Mouse (Mus musculus) embryonic fibroblast, embryonic 13.5 days (primary cell): Measurements from ENCODE around the gene Gm4744. TPM values are rescaled to one million over a fixed set of nuclear protein-coding genes. Genes with fewer than 3 reads are reported as not detected.
"Not testable (repeated sequence)": the region's sequence is repeated elsewhere in the genome, so short reads cannot be mapped to it uniquely, and the experiment has no call there.

ENCODE experiments used
- H3K27ac ChIP-seq: 2 replicates; pipeline ENCODE4 v1.5.1; 2012; ENCODE audit warnings: low read length, control low read depth, inconsistent platforms; ENCODE audit not compliant: insufficient read depth
- H3K4me1 ChIP-seq: 2 replicates; pipeline ENCODE4 v1.6.1; 2011; ENCODE audit warnings: low read length; ENCODE audit not compliant: control insufficient read depth, insufficient read depth
- H3K4me3 ChIP-seq: 2 replicates; pipeline ENCODE4 v1.5.1; 2011; ENCODE audit warnings: mild to moderate bottlenecking, control low read depth, low read length; ENCODE audit not compliant: insufficient read depth
- CTCF ChIP-seq: IDR thresholded peaks from 2 replicates; pipeline ENCODE4 v1.5.1; 2011; ENCODE audit warnings: mild to moderate bottlenecking, control low read depth, low read length, moderate library complexity, borderline replicate concordance; ENCODE audit not compliant: insufficient read depth
- POLR2A ChIP-seq: IDR thresholded peaks from 2 replicates; pipeline ENCODE4 v1.6.1; 2011; ENCODE audit warnings: low read depth, mild to moderate bottlenecking, control low read depth, low read length, moderate library complexity
- polyA plus RNA-seq: library from polyadenylated mRNA; stranded (reverse); fragments of >200 nt; gene quantifications from 2 replicates; pipeline ENCODE4 v1.2.4, GENCODE M21; 2011; ENCODE audit warnings: low read depth; ENCODE audit not compliant: missing spikeins, insufficient read length

Gm4744 gene
- not detected in 2 replicates for polyA plus RNA-seq

DNA sequence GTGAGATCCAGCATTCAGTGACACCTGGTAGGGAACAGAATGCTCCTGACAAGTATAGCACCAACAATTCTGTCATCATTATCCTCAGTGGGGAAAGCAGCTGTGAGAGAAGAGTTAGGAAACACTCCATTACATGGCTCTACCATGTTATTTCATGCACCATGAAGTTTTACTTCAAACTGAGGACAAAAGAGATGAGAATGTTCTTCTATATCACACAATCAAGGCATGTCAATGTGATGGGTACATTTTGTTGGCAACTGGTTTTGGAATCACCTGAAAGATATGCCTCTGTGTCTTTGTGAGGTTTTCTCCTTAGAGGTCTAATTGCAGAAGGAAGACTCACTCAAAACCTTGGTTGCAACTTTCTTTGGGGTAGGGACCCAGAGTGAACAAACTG is at the start of gene Gm4744:
Gm4744 (minus strand) TSS at position 101 of the 400 bp plus-strand sequence.
- no peak for TF ChIP-seq CTCF
- TF ChIP-seq POLR2A, result no peak
- Histone ChIP-seq H3K4me1 (no peaks in the 10 kb centered on the region), H3K4me3 (no peak within 1 kb of the TSS), H3K27ac (no peak within 1 kb of the TSS)

DNA sequence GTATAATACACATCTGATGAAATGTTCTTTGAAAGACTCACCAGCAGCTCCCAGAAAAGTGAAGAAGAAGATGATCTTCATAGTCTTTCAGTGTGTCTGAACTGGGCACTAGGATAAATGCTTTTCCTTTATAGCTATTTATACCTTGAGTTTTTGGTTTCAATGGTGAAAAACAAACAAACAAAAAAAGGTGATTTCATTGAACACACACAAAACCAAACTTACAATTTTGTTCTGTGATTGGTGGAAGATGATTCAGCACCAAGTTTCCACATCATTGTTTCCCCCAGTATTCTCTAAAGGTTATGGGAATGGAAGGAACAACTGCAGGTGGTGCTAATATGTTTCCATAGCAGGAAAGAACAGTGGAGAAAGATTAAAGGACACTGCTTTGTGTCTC is 47.7 kb upstream of the Gm4744 start, which contains the start of gene Gm2663:
Gm2663 (minus strand) TSS at position 101 of the 400 bp plus-strand sequence.
- H3K4me1 ChIP-seq, H3K4me3 ChIP-seq: not testable (repeated sequence)

DNA sequence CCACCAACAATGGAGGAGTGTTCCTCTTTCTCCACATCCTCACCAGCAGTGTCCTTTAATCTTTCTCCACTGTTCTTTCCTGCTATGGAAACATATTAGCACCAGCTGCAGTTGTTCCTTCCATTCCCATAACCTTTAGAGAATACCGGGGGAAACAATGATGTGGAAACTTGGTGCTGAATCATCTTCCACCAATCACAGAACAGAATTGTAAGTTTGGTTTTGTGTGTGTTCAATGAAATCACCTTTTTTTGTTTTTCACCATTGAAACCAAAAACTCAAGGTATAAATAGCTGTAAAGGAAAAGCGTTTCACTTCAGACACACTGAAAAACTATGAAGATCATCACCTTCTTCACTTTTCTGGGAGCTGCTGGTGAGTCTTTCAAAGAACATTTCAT is 12.8 kb upstream of the Gm4744 start, which contains the start of gene 1810009J06Rik:
1810009J06Rik (plus strand) TSS at position 301 of the 400 bp plus-strand sequence.
- not testable (repeated sequence) for H3K4me3 ChIP-seq, H3K4me1 ChIP-seq, H3K27ac ChIP-seq

More for the DNA sequence above, 47.7 kb upstream of the Gm4744 start, which contains the start of gene Gm2663:
- not testable (repeated sequence) for H3K27ac ChIP-seq

- H3K4me1 ChIP-seq, result no peaks in the 10 kb centered on the region
- TF ChIP-seq POLR2A (no peak), CTCF (no peak)
- no peak overlapping the region for H3K4me3 ChIP-seq
- no peak overlapping the region for H3K27ac ChIP-seq
Observed at GRCm38 (mm10) chr6:40953716-40954115, 2.0 kb upstream of the Gm4744 start.

DNA sequence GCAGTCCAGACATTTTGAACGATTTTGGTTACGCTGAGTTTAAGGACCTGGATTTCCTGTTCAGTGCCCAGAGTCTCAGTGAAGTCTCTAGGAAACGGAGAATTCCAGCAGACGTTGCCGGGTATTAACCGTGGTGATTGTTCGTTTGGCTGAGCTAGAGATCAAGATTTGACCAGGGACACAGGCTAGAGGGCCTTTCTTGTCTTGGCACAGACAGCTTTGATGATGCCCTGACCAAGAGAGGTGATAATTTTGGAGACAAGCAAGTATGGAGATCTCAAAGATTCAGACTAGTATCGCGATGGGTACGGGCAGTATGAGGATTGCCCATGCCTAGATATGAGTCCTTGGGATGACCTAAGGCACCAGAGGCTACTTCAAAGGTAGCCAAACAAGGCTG is 11.2 kb downstream of the Gm4744 start, which contains the start of gene 1700074P13Rik:
1700074P13Rik (minus strand) TSS at position 101 of the 400 bp plus-strand sequence.
- H3K27ac ChIP-seq, result no peak within 1 kb of the TSS
- H3K4me3 ChIP-seq, result no peak within 1 kb of the TSS
- no peaks in the 10 kb centered on the region for H3K4me1 ChIP-seq
- TF ChIP-seq CTCF (no peak), POLR2A (no peak)

DNA sequence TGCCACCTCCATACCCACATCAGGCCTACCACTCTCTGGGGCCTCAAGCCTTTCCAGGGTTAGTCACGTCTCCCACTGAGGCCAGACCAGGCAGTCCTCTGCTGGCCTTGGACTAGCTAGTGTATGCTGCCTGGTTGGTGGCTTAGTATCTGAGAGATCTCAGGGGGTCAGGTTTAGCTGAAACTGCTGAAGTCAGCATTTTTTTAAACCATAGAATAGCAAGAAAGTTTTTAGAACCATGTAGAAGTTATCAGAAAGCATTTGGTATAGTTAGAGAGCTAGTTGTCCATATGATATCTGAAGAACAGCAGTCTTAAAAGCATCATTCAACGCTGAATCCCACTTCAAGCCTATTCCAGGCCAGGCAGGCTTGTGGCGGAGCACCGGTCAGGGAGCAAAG is 31.7 kb downstream of the Gm4744 start:
- no peak for TF ChIP-seq POLR2A
- Histone ChIP-seq H3K4me3 (no peak overlapping the region), H3K27ac (no peak overlapping the region), H3K4me1 (no peaks in the 10 kb centered on the region)

- Histone ChIP-seq H3K27ac (no peak within 1 kb of the TSS), H3K4me1 (no peaks in the 10 kb centered on the region), H3K4me3 (no peak within 1 kb of the TSS)
- no peak for TF ChIP-seq POLR2A
Observed at GRCm38 (mm10) chr6:40900287-40900686, 51.4 kb downstream of the Gm4744 start, which contains the start of gene Prss58. Gene Prss58, minus strand, starts transcription at chr6:40900387.

Other genes starting within 250 kb of the Gm4744 start
- not detected in 2 replicates for gene Moxd2, start 64.4 kb downstream of the Gm4744 start, polyA plus RNA-seq
- gene Prss58, start 51.5 kb downstream of the Gm4744 start, polyA plus RNA-seq, result not detected in 2 replicates
- gene 1700074P13Rik, start 11.3 kb downstream of the Gm4744 start, polyA plus RNA-seq, result not detected in 2 replicates
- gene 1810009J06Rik, start 12.9 kb upstream of the Gm4744 start, polyA plus RNA-seq, result not detected in 2 replicates
- gene Gm2663, start 47.6 kb upstream of the Gm4744 start, polyA plus RNA-seq, result not detected in 2 replicates
- not detected in 2 replicates for gene 2210010C04Rik, start 83.6 kb upstream of the Gm4744 start, polyA plus RNA-seq